Mouse (Mus musculus): ENCODE measurements at regions not wholly inside any gene's neighbourhood (a gene's known extent, or its start where the extent isn't known, plus 50 kb on each side); places are given as distances from the start of the nearest gene placed in this dataset.
"Not testable (repeated sequence)": the region's sequence is repeated elsewhere in the genome, so short reads cannot be mapped to it uniquely, and the experiment has no call there.

- TF ChIP-seq CTCF (conservative IDR thresholded peaks at IDR 0.05; ENCODE audit: insufficient read depth, insufficient read length, low read depth, low read length); POLR2A (IDR thresholded peaks at IDR 0.05; ENCODE audit: low read depth, low read length): not testable (repeated sequence)
These were observed 142.3 kb upstream of the Cdk6 start for GRCm38 (mm10) chr5:3198869-3199550.

Data from kidney, adult 2 months (tissue).